Mouse (Mus musculus): ENCODE data around the gene Npy4r.
A peak's percentile ranks its signal among the peaks of the same experiment; 100 is the strongest.

The Npy4r gene

DNA sequence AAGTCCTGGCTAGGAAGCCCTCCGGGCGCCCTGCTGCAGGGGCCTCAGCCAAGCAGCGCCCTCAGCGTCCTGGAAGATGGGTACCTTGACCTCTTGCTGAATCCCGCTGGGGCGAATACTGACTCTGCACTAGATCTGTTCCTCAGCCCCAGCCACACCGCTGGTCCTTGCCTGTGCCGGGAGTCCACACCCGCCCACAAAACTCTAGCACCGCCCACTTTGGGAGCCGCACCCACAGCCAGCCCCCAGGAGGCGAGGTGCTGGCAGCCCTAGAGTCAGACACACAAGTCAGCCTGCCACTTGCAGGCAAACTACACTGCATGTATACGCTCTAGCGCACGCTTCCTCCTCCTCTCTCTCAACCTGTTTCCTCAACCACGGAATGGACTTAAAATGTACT lies at the start of gene Npy4r:
Gene Npy4r, minus strand, starts transcription at position 148 of the 400 bp plus-strand sequence.
- DNase-seq (ENCODE audit: low read depth, low spot score): no peak

DNA sequence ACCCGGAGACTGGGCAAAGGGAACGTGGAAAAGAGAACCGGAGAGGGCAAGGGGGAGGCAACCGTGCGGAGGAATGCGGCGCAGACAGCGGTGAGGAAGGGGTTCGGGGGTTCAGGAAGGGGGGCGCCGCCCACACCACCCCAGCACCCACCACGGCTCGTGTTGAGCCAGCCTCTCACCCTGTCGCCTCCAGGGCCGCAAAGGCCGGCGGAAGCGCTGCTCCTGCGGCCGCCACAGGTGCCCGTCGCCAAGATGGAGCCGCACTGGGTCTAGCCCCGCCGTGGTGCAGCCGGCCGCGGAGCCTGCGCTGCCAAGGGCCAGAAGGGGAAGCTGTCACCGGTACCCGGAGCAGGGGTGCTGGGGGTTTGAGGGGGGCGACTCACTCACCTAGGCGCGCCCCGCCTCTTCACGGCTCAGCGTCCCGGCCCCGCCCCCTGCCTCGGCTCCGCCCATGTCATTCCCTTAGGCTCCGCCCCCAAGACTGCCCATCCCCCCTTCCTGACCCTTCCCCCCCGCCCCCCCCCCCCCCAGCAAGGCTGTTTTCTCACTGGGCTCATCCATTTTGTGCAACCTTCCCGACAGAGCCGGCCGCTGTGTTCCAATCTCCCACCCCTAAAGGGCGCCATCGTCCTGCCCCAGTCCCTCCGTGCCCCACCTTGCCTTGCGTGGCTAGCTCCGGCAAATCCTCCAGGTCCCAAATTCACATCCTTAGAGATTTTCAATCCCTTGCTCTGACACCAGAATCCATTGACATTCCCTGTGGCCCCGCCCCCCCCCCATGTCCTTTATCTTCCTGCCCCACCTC lies 49.1 kb upstream of the Npy4r start, which contains the start of gene Gprin2:
Gene Gprin2, minus strand, starts transcription at position 423 of the 805 bp plus-strand sequence.
- no peak for DNase-seq (ENCODE audit: low read depth, low spot score)

DNA sequence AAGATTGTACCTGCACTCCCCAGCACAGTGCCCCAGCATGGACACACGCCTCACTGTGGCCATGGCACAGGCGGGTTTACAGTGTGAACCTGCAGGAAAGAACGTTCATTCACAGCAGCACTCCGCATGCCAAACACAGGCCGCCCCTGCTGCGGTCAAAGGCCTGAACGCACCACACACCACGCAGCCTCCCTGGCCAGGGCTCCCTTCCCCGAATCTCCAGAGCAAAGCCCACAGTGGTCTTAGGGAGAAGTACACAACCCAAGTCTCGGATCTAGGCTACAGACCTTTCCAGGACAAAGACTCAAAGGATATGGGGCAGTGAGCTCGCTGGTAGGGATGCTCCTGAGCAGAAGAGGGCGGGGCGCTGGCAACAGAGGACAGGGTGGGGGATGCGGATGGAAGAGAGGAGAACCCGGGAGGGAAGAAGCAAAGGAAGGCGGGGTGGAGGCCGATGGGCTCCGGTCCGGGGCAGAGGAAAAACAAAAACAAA lies 48.5 kb upstream of the Npy4r start:
- DNase-seq (ENCODE audit: low read depth, low spot score): peak; percentile 24

DNA sequence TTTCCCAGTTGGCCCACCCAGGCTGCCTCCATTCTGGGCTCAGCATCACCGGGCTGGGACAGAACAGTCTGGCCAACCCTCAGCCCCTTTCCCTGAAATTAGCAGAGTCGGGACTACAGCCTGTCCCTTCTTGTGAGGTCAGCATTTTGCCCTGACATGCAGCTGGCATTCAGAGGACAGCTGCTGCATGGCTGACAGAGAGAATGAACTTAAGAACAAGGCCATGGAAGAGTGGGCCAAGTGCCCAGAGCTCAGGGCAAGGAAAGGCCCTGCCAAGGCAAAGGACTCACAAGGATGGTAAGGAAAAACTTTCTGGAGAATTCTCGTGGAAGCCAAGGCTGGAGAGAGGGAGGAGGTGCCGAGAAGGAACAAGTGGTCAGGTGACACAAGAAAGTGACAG lies 44.4 kb upstream of the Npy4r start:
- no peak for DNase-seq (ENCODE audit: low read depth, low spot score)

- DNase-seq (ENCODE audit: low read depth, low spot score): no peak
Measured at GRCm38 (mm10) chr14:34195466-34195865, 43.2 kb upstream of the Npy4r start.

DNA sequence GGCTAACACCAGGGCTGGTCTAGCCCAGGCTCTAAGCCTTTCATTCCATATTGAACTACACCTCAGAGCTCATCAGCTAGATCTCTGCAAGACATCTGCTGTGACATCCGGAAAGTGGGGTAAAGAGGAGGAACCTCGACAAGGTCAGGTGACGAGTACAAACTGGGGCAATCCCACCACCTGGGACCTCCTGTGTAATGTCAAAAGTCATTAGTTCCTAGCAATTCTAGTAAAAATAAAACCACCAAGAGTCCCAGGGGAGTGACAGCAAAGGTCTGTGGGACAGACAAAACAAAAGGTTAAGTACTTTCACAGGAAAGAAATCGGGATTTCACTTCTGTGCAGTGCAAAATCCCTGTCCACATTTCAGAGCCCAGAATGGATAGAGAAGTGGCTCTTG lies 41.6 kb upstream of the Npy4r start:
- no peak for DNase-seq (ENCODE audit: low read depth, low spot score)

- DNase-seq (ENCODE audit: low read depth, low spot score): no peak
Measured at GRCm38 (mm10) chr14:34190361-34190760, 38.1 kb upstream of the Npy4r start.

- DNase-seq (ENCODE audit: low read depth, low spot score): no peak
Measured at GRCm38 (mm10) chr14:34188629-34189028, 36.3 kb upstream of the Npy4r start.

GRCm38 (mm10) chr14:34183101-34183500 lies 30.8 kb upstream of the Npy4r start:
- DNase-seq (ENCODE audit: low read depth, low spot score): no peak

DNA sequence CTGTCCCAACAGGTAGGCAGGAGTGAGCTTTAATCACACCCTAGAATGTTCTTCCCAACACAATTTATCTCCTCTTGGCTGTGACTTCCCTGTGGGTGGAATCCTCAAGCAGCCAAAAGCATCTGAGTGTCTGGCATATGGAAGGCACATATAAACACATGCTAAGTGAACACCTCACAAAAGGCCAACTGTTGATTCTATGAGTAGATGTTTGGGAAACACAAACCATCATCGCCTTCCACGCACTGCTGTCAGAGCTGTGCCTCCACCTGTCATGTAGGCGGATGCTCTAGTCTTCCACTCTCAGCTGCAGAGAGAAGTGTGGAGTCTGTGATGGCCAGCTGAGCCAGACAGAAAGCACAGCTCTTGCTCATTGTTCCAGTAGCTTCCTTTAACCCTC lies 27.1 kb upstream of the Npy4r start:
- no peak for DNase-seq (ENCODE audit: low read depth, low spot score)

DNA sequence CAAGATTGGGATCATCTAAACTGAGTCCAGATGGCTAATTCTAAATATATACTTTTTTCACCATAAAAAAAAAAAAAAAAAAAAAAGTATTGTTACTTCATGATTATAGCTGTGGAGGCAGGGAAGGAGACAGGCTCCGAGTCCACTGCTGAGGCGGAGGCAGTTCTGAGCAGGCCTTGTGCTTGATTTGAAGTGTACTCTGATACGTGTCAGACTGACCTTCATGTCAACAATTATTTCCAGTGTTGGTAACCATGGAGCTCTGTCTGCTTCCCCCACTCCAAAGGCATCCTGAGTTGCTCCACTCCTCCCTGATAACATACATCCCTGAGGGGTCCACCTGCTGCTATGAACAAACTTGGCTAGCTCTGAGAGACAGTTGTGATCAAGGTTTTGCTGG lies 18.8 kb upstream of the Npy4r start:
- DNase-seq (ENCODE audit: low read depth, low spot score): no peak

- no peak for DNase-seq (ENCODE audit: low read depth, low spot score)
Measured at GRCm38 (mm10) chr14:34155752-34156151, 3.5 kb upstream of the Npy4r start.

- peak; percentile 63 for DNase-seq (ENCODE audit: low read depth, low spot score)
Measured at GRCm38 (mm10) chr14:34154601-34155337, 2.5 kb upstream of the Npy4r start.

DNA sequence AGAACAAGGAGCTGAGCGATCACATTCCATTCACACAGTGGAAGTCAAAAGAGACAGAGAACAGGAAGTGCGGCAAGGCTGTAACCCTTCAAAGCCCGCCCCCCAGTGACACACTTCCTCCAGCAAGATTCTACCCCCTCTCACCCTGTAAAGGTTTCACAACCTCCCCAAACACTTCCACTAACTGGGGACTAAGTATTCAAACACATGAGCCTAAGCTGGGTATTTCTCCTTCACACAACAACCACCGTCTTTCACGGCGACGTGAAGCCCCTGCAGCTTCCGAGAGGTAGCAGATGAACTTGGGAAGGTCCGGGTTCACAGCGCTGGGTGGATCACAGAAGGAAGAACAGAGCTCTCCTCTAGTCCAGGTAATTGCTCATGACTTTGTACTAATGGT lies 9.4 kb downstream of the Npy4r start:
- no peak for DNase-seq (ENCODE audit: low read depth, low spot score)

DNA sequence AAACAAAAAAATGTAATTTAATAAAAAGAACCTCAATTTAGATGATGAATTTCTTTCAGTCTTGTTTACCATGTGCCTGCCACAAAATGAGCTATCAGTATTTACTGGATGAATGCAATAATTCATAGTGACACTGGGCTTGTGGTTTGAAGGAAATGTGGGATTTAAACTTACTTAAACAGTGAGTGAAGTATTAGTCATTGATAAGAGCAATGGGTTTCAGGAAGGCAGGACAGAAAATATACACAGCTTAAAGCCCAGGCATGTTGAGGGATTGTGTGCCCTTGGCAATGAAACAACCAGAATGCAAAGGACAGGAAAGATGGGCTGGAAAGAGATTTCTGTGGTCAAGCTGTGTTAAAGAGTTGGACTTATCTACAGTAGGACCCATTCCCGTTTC lies 10.0 kb downstream of the Npy4r start:
- DNase-seq (ENCODE audit: low read depth, low spot score): no peak

- DNase-seq (ENCODE audit: low read depth, low spot score): no peak
Measured at GRCm38 (mm10) chr14:34139671-34140664, 12.3 kb downstream of the Npy4r start.

GRCm38 (mm10) chr14:34135391-34135790 lies 16.9 kb downstream of the Npy4r start:
- DNase-seq (ENCODE audit: low read depth, low spot score): no peak

DNA sequence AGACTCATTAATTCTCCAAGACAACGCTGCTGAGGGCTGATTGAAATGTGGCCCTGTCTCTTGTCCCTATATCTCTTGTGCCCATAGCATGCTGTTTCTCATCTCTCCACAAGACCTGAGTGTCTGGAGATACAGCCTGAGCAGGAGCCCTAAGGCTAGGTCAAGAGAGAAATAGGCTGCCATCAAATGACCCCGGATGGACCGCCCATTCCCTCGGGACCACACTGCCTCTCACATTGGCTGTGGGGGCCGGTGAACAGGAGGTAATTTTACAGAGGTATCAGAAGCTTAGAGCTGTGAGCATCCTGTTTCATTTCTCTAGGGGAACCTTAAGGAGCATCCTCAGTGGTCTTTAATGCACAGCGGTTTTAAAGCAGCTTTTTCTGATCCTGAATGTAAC lies 21.1 kb downstream of the Npy4r start:
- no peak for DNase-seq (ENCODE audit: low read depth, low spot score)

DNA sequence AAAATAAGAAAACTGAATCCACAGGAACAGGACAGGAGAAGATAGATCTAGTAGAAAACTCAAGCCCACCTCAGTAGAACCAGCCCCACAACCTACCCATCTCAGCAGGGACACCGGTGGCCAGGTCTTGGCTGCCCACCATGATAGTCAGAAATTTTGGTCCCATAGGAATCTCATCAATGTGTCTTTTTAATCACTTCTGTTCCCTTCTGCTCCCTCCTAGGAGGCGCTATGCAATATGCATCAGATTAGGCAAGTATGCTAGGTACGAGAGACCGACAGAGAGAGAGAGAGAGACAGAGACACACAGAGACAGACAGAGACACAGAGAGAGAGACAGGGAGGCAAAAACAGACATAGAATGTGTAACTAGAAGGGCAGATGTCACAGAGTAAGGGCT lies 30.6 kb downstream of the Npy4r start:
- no peak for DNase-seq (ENCODE audit: low read depth, low spot score)

DNA sequence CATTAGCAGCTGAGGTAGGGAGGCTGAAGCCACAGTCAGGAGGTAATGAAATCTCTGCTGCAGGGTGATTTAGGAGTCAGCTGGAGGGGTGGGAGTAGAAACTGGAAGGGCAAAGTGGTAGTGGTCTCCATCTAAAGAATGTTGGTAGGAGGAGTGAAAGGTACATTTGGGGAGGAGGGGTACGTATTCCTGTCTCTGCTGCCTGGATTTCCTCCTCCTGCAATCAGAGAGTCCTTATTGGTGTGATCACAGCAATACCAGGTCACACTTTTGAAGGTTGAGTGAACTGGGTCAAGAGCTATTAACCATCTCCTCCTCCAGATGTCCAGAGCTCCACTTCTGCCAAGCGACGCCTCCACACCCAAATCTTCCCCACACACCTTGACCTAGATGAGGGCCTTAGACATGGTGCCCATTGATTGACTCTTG lies 31.4 kb downstream of the Npy4r start:
- DNase-seq (ENCODE audit: low read depth, low spot score): no peak
